Mouse (Mus musculus): Measurements from ENCODE around the gene Mfsd4a.
A peak's percentile ranks its signal among the peaks of the same experiment; 100 is the strongest.

Mfsd4a gene

DNA sequence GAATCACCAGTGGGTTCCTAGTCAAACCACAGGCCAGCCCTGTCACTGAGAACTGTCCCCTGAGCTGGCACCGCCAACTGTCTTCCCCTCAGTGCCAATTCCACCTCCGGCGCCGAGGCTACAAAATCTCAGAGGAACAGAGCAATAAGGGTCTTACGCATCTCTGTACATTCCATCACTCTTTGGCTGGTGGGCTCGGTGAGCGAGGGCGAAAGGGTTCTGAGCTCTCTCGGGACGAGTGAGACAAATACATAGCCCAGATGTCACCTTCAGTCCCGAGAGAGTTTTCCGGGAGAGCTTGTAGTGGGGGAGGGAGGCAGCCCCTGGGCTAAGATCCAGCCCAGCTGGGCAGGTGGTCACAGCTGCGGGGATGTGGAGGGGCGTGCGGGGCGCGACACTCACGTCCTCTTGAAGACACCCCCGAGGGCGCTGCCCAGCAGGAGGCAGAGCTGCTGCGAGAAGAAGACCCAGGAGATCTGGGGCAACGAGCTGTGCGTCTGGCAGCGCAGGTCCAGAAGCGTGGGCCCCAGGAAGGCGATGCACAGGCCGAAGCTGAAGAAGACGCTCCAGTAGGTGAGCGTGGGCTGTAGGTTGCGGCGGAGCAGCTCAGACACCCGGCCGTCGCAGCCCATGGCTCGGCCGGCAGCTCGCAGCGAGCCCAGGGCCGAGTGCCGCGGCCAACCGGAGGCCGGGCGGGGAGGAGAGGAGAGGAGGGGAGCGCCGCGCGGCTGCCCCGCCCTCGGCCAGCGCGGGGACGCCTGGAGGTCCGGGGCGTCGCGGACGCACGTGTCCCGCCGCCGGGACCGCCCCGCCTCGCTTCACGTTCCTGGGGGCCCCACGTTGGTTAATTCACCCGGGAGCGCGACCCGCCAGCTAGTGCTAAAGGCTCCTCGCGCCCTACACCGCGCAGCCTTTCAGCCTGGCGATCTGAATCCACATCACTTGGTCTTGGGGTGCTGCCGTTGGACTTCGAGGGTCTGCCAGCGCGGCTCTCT, at the start of gene Mfsd4a:
TSS of gene Mfsd4a (minus strand) at position 802 of the 995 bp plus-strand sequence.
- peak; percentile 70 for DNase-seq (ENCODE audit: low spot score)

- DNase-seq (ENCODE audit: low spot score) = peak; percentile 70
These were observed 48.7 kb upstream of the Mfsd4a start for GRCm38 (mm10) chr1:132116606-132117005.

DNA sequence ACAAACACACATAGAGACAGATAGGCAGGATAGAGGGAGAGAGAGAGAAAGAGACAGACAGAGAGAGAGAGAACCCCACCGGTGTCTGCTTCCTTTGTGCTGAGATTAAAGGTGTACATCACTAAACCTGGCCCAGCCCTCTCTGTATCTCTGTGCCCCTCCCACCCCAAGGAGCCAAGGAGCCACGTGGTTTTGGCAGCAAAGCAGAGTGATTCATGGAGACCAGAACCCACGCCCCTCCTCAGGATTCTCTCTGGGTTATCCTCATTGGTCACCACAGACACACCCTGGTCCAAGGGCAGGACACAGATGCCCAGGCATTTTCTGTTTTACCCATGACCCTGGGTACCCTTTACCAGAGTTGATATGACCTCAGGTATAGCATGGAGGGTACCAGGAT, 45.2 kb upstream of the Mfsd4a start:
- DNase-seq (ENCODE audit: low spot score) = no peak

GRCm38 (mm10) chr1:132112426-132112825, 44.6 kb upstream of the Mfsd4a start:
- DNase-seq (ENCODE audit: low spot score) = no peak

DNA sequence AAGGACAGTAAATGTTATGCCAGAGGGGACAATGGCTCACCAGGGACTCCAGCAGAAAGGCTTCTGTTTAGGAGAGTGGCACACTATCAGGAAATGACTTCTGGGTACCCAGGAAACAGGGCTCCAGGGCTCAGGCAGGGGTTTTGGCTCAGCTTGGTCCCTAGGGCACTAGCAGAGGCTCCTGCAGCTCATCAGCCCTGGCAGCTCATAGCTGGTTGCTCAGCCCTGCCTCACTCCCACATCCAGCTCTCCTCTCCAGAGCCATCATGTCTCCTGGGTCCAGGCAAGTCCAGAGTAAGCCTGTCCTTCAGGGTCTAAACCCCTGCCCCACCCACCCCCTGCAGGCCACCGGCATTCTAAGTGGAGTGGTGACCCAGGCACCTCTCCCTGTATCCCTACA, 43.5 kb upstream of the Mfsd4a start:
- no peak for DNase-seq (ENCODE audit: low spot score)

GRCm38 (mm10) chr1:132109368-132109767, 41.5 kb upstream of the Mfsd4a start:
- no peak for DNase-seq (ENCODE audit: low spot score)

DNA sequence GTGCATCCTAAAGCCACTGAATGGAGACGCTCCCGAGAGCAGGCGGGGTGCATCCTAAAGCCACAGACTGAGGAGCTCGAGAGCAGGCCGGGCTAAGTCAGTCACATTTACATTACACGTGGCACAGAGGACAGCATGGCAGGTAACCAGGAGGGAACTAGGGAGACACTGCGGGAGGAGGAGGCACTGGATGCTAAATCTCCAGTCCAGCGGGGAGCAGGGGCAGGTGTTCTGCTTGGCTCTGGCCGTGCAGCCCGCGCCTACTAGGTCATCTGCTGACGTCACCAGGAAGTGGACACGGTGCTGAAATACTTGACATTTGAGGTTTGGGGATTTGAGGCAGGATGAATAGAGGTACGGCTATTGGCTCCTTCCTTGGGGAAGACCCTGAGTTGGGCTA, 36.5 kb upstream of the Mfsd4a start:
- DNase-seq (ENCODE audit: low spot score) = no peak

DNA sequence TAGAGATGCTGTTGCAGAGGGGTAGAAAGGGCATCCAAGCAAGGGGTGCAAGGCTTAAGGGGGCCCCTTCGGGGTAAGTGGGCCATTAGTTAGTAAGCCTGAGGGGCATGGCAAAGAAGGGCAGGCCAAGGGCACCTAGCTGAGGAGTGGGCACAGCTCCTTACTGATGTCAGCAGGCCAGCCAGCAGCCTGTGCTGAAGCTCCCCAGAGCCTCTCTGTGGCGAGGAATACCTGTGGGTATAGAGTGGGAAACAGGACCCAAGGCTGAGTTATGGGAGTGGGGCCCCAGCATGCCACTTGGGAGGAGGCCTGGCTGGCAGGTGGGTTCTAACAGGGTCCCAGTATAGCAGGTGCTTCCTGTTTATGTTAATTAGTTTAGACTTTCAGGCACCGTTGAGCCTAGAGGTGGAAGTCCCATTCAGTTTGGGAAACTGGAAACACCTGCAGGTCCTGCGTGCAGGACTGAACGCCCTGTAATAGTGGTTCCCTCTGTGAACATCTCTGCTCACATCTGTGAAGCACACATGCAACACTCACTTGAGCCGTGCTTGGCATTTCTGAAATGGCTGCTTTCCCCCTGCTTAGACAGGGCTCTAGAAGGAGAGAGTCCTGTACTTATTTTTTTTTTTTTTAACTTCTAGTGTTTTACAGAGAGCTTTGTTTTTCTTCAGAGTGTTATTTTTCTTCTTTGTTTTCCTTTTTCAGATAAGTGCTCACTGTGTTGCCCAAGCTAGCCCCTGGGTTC, 34.3 kb upstream of the Mfsd4a start:
- no peak for DNase-seq (ENCODE audit: low spot score)

DNA sequence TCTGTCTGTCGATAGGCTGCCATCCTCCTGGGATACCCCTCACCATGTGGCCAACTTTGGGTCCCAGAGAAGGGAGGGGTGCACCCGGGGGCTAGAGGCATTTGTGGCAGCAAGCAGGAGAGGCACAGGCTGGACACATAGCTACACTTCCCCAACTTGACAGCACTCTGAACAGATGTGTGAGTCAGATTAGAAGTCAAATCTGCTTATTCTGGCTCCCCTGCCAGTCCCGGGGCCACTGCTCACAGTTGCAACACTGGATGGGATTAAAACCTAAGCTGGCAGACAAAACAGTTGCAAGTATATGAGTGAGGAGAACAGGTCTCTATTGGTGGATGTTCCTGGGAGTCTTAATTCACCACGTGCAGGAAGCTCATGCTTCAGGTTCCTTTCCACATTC, 31.9 kb upstream of the Mfsd4a start:
- DNase-seq (ENCODE audit: low spot score) = no peak

DNA sequence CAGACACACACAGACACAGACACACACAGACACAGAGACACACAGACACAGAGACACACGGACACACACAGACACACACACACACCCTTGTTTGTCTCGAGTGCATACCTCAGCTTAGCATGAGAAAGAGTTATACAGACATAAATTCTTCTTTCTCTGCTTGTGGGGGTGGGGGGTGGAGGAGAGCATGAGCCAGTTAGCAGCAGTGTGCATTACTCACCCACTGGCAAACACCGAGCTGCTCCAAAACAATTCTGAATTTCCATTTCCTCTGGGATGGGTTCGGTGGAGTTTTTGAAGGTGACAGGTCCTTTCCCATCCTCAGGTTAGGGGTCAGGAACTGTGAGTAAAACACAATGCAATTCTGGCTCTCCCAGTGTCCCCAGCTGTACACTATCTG, 31.2 kb upstream of the Mfsd4a start:
- DNase-seq (ENCODE audit: low spot score) = no peak

DNA sequence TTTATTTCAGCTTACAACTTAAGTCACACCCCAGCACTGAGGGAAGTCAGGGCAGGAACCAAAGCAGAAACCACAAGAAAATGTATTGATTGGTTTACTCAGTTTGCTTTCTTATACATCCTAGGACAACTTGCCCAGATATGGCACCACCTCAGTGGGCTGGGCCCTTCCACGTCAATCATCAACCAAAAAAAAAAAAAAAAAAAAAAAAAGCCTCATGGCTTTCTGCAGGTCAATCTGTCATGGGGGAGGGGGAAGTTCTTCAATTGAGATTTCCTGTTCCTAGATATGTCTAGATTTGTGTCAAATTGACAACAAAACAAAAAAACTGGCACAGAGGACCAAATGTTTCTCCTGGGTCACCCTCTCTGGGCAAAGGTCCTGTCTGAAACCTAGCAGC, 30.2 kb upstream of the Mfsd4a start:
- DNase-seq (ENCODE audit: low spot score) = no peak

GRCm38 (mm10) chr1:132095356-132096004, 27.6 kb upstream of the Mfsd4a start:
- peak; percentile 32 for DNase-seq (ENCODE audit: low spot score)

DNA sequence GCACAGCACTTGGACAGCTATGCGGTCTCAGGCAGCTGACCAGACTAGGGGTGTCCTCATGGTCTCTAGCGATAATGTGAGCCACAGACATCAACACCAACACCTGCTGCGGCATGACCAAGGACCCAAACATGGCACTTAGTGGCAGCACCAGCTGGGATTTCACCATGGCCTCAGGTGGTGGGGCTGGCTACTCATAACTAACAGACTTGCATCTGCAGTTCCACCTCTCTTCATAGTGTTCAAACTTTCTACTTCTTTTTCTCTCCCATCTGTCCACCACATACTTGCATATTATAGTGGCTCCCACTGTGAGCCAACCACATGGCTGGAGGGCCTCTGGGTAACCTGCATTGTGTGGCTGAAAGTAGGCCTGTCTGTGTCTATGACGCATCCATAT, 25.4 kb upstream of the Mfsd4a start:
- no peak for DNase-seq (ENCODE audit: low spot score)

GRCm38 (mm10) chr1:132090266-132090665, 22.4 kb upstream of the Mfsd4a start:
- DNase-seq (ENCODE audit: low spot score) = no peak

GRCm38 (mm10) chr1:132089767-132090166, 21.9 kb upstream of the Mfsd4a start:
- no peak for DNase-seq (ENCODE audit: low spot score)

- DNase-seq (ENCODE audit: low spot score) = no peak
These were observed 20.4 kb upstream of the Mfsd4a start for GRCm38 (mm10) chr1:132088181-132088671.

- DNase-seq (ENCODE audit: low spot score) = no peak
These were observed 17.6 kb upstream of the Mfsd4a start for GRCm38 (mm10) chr1:132085181-132086049.

- no peak for DNase-seq (ENCODE audit: low spot score)
These were observed 10.6 kb upstream of the Mfsd4a start for GRCm38 (mm10) chr1:132078413-132078812.

DNA sequence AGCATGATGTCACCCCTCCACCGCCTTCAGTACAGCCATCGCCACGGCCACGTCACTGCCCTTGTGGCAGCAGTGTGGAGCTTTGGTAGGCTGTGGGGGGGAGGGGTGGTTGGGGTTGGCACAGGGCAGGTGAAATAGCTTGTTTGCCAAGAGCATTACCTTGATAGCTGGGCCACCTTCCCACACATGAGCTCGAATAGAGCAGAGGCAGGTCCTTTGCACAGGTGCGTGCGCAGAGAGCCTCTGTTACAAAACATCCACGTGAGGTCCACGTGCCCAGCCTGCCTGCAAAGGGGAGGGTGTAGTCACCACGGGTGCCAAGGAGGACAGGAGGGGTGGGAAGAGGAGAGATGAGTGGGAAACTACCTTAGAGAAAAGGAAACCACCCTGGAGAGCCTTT, 7.7 kb upstream of the Mfsd4a start:
- DNase-seq (ENCODE audit: low spot score) = no peak

DNA sequence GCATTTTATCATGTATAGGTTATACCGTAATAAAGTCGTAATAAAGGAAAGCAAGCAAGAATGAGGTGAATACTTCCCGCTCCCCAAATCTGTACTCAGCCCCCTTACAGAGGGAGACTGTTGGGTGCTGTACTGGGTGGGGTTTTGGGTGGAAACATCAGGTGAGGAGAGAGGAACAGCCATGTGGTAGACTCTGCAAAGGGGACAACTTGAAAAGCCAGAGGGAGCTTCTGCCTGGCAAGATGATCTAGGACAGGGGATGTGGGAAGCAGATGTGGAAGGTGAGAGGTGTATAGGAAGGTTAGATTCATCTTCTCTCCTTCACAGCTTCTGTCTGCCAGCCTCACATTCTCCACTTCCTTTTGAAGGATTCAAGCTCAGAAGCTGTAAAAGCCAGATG, 2.8 kb upstream of the Mfsd4a start:
- DNase-seq (ENCODE audit: low spot score) = no peak

- no peak for DNase-seq (ENCODE audit: low spot score)
These were observed 1.6 kb upstream of the Mfsd4a start for GRCm38 (mm10) chr1:132069436-132069835.

All from ovary, postnatal 36 days (tissue).